Mouse (Mus musculus) forebrain, embryonic 11.5 days (tissue): ENCODE results near the gene Nom1. TPM values are rescaled to one million over a fixed set of nuclear protein-coding genes. Genes with fewer than 3 reads are reported as not detected.
A peak's percentile ranks its signal among the peaks of the same experiment; 100 is the strongest.

ENCODE experiments used
- ATAC-seq: fragments of 200-750 bp; cut with Nextera tagmentation; replicated peaks from 2 replicates; pipeline ENCODE4 v1.8.0; 2017; ENCODE audit warnings: moderate TSS enrichment; ENCODE audit not compliant: low FRiP score
- DNase-seq: peaks from one replicate; pipeline ENCODE4 v3.0.0-alpha.2; 2017; ENCODE audit warnings: low spot score
- H3K27ac ChIP-seq: fragments of 300-500 bp; sonication (generic); 2 replicates; pipeline ENCODE4 v1.5.1; 2014; ENCODE audit warnings: low read depth, low read length
- H3K27me3 ChIP-seq: fragments of 300-500 bp; sonication (generic); 2 replicates; pipeline ENCODE4 v1.6.1; 2014; ENCODE audit warnings: mild to moderate bottlenecking, low read length, mixed read lengths; ENCODE audit not compliant: control insufficient read depth, insufficient read depth
- H3K36me3 ChIP-seq: fragments of 300-500 bp; sonication (generic); 2 replicates; pipeline ENCODE4 v1.6.1; 2014; ENCODE audit warnings: mild to moderate bottlenecking, low read length, moderate library complexity, mixed read lengths; ENCODE audit not compliant: control insufficient read depth, insufficient read depth
- H3K4me1 ChIP-seq: fragments of 300-500 bp; sonication (generic); replicated peaks from 2 replicates; pipeline ENCODE4 v1.6.1; 2014; ENCODE audit warnings: low read length, mixed read lengths; ENCODE audit not compliant: control insufficient read depth, insufficient read depth
- H3K4me2 ChIP-seq: fragments of 300-500 bp; sonication (generic); 2 replicates; pipeline ENCODE4 v1.6.1; 2014; ENCODE audit warnings: low read depth, mild to moderate bottlenecking, low read length, moderate library complexity, mixed read lengths; ENCODE audit not compliant: severe bottlenecking
- H3K4me3 ChIP-seq: fragments of 300-500 bp; sonication (generic); 2 replicates; pipeline ENCODE4 v1.5.1; 2014; ENCODE audit warnings: low read depth, low read length
- H3K9ac ChIP-seq: fragments of 300-500 bp; sonication (generic); 2 replicates; pipeline ENCODE4 v1.6.1; 2014; ENCODE audit warnings: low read length
- H3K9me3 ChIP-seq: fragments of 300-500 bp; sonication (generic); 2 replicates; pipeline ENCODE4 v1.6.1; 2016; ENCODE audit warnings: low read length, mixed read lengths; ENCODE audit not compliant: control insufficient read depth
- WGBS: fragments of 180-500 bp; shearing (Covaris S2); extraction: QIAGEN DNeasy Blood & Tissue Kit; methylation state at CpG from one replicate; pipeline ENCODE4 v1.1.7; 2014; 5-methylcytosine and 5-hydroxymethylcytosine counted together
- polyA plus RNA-seq: library from polyadenylated mRNA; unstranded; fragments of >200 nt; fragmentation: Nextera tagmentation; extraction: Ambion mirVana; gene quantifications from 2 replicates; pipeline ENCODE4 v1.2.1, GENCODE M21; 2014

Gene Nom1
- polyA plus RNA-seq, 1 experiment from 2014 or later = 34.9 TPM

GRCm38 (mm10) chr5:29475041-29475440 lies 40.6 kb downstream of the Nom1 start:
- H3K27me3 ChIP-seq = peaks cover 99% of the 10 kb centered on the region
- no peaks in the 10 kb centered on the region for H3K9me3 ChIP-seq
- no peak overlapping the region for H3K27ac ChIP-seq
- no peaks in the 10 kb centered on the region for H3K36me3 ChIP-seq
- WGBS = 2% methylated on average over 10 of the region's 10 CpGs
- no peak for ATAC-seq
- peaks cover 13% of the 10 kb centered on the region for H3K4me1 ChIP-seq
- no peak overlapping the region for H3K4me2 ChIP-seq
- no peak overlapping the region for H3K4me3 ChIP-seq
- DNase-seq = no peak
- H3K9ac ChIP-seq = no peak overlapping the region

GRCm38 (mm10) chr5:29475556-29475955 lies 41.1 kb downstream of the Nom1 start:
- Histone ChIP-seq H3K4me1 (peaks cover 13% of the 10 kb centered on the region), H3K9me3 (no peaks in the 10 kb centered on the region), H3K36me3 (no peaks in the 10 kb centered on the region), H3K4me2 (no peak overlapping the region), H3K9ac (no peak overlapping the region), H3K27me3 (peaks cover 99% of the 10 kb centered on the region), H3K27ac (no peak overlapping the region), H3K4me3 (no peak overlapping the region)
- DNase-seq (peak; percentile 38), ATAC-seq (no peak)
- under 1% methylated on average over 5 of the region's 5 CpGs for WGBS

DNA sequence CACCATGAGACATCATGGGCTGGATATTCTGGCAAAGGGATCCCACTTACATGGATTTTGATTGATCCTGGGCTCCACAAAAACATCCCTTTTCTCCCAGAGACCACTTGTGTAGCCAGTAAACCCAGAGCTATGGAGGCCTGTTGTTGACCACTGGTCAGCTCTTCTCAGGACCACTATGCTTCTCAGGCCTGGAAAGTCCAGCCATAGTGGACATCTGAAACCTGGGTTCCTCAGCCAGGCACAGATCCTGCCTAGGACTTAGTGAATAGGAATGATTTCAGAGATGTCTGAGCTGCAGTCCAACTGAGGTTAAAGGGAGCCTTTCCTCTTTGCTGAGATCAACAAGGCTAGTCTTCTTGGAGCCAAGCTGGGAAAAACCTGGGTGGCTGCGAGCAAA lies 41.6 kb downstream of the Nom1 start:
- peaks cover 99% of the 10 kb centered on the region for H3K27me3 ChIP-seq
- no peaks in the 10 kb centered on the region for H3K36me3 ChIP-seq
- DNase-seq (peak; percentile 47), ATAC-seq (no peak)
- H3K9ac ChIP-seq = no peak overlapping the region
- H3K4me1 ChIP-seq = peaks cover 13% of the 10 kb centered on the region
- 0% methylated on average over 1 of the region's 1 CpGs for WGBS
- no peak overlapping the region for H3K4me3 ChIP-seq
- no peak overlapping the region for H3K4me2 ChIP-seq
- no peak overlapping the region for H3K27ac ChIP-seq
- no peaks in the 10 kb centered on the region for H3K9me3 ChIP-seq

GRCm38 (mm10) chr5:29477474-29478207 lies 43.2 kb downstream of the Nom1 start:
- no peak overlapping the region for H3K9ac ChIP-seq

DNA sequence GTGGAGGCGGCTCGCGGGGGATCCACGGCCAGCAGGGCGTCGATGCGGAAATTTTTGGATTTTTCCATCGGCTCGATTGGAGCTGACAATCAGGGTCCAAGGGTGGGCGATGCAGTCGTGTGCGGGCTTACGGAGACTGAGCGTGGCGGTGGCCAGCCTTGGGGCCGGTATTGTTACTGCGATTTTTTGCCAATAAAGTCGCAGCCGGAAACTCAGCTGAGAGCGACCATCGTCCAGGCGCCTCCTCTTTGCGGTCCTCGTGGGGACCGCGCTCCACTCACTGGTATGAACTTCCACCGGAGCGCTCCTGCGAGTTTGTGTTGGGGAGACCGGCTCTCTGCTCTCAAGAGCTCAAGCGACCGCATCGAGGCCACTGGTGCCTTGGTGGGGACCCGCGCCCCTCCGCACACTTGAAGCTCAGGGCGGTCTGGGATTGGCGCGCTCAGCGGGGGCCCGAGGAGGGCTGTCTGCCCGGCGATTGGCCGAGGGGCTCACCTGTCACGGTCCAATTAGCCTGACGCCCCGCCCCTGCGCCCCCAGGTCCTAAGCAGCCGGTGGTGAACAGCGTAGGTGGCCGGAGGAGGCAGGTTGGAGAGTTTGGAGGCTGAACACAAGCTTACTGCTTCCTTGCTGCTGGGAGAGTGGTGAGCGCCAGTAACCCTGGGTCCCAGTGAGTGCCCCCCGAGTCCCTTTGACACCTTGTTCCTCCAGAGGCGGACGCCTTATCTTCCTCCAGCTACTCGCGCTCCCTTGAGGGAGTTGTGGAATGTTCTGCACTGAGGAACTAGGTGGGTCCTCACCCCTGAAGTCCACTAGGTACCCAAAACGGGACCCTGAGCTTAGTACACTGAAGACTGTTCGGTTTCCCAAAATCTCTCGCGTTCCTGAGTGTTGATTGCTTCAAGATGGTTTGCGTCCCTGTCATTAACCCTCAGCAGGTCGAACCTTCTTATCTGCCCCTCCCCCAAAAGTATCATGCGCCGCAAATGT lies 44.0 kb downstream of the Nom1 start, which contains the start of gene Mnx1:
TSS of gene Mnx1 (minus strand) at position 263 of the 990 bp plus-strand sequence.
- Histone ChIP-seq H3K4me1 (peaks cover 11% of the 10 kb centered on the region), H3K36me3 (no peaks in the 10 kb centered on the region), H3K4me3 (peak within 1 kb of the TSS; percentile 18), H3K27ac (no peak within 1 kb of the TSS), H3K27me3 (peaks cover 98% of the 10 kb centered on the region), H3K9me3 (no peaks in the 10 kb centered on the region), H3K9ac (no peak within 1 kb of the TSS), H3K4me2 (peak within 1 kb of the TSS; percentile 33)
- WGBS = under 1% methylated on average over 65 of the region's 65 CpGs
- ATAC-seq (peak; percentile 63; the same call in 1 of the 2 replicates), DNase-seq (peak; percentile 63)

More at GRCm38 (mm10) chr5:29477474-29478207, 43.2 kb downstream of the Nom1 start:
- peaks cover 11% of the 10 kb centered on the region for H3K4me1 ChIP-seq
- ATAC-seq (no peak), DNase-seq (peak; percentile 65)
- H3K9me3 ChIP-seq = no peaks in the 10 kb centered on the region
- peak overlapping the region; percentile 18 for H3K4me3 ChIP-seq
- peak overlapping the region; percentile 33 for H3K4me2 ChIP-seq
- no peaks in the 10 kb centered on the region for H3K36me3 ChIP-seq
- H3K27me3 ChIP-seq = peaks cover 97% of the 10 kb centered on the region
- WGBS = under 1% methylated on average over 65 of the region's 73 CpGs
- H3K27ac ChIP-seq = no peak overlapping the region

DNA sequence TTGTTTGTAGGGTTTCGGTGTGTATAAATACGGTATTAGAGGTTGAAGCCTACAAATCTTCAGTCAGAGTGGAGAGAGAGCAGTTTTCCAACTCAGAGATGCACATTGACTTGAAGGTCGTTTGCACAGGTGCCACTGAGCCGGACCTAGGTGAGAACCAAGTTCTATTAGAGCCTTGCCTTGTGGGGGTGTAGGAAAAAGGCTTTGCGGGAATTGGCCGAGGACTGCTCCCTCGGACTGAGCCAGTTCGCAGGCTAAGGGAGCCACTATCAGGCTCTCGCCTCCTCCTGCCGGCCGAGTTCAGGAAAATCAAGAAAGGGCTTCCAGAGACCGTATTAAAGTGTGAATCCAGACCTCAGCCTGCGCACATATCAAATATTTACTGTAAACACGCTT lies 44.7 kb downstream of the Nom1 start:
- Histone ChIP-seq H3K4me1 (peaks cover 11% of the 10 kb centered on the region), H3K4me2 (no peak overlapping the region), H3K36me3 (no peaks in the 10 kb centered on the region), H3K27ac (no peak overlapping the region), H3K4me3 (no peak overlapping the region), H3K9me3 (no peaks in the 10 kb centered on the region), H3K27me3 (peaks cover 98% of the 10 kb centered on the region), H3K9ac (no peak overlapping the region)
- 0% methylated on average over 14 of the region's 14 CpGs for WGBS
- DNase-seq (peak; percentile 69), ATAC-seq (no peak)

GRCm38 (mm10) chr5:29483801-29484200 lies 49.3 kb downstream of the Nom1 start:
- Histone ChIP-seq H3K9ac (no peak overlapping the region), H3K4me2 (no peak overlapping the region), H3K27me3 (peaks cover 94% of the 10 kb centered on the region), H3K4me1 (peaks cover 3% of the 10 kb centered on the region; the same call in 1 of the 2 replicates), H3K27ac (no peak overlapping the region), H3K36me3 (no peaks in the 10 kb centered on the region), H3K9me3 (no peaks in the 10 kb centered on the region), H3K4me3 (no peak overlapping the region)
- under 1% methylated on average over 4 of the region's 4 CpGs for WGBS
- DNase-seq (no peak), ATAC-seq (no peak)
